16 mouse cellular contexts compared by ENCODE assay signal in the genomic region with DNA sequence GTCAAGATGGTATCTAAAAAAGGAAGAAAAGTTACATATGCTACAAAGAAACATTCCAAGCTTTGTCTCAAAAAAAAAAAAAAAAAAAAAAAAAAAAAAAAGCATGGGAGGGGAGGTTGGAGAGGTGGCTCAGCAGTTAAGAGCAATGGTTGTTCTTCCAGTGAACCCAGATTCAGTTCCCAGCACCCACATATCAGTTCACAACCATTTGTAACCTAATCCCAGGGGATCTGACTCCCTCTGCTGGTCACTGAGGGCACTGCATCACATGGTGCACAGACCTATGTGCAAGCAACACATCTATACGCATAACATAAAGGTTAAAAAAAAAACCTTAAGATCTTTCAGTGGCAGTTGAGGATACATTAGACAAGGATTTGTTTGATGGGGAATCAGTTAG. TPM values are rescaled to one million over a fixed set of nuclear protein-coding genes. Genes with fewer than 3 reads are reported as not detected.
DNase-seq lines count a peak whose midpoint lies in the region; ATAC-seq and TF ChIP-seq lines count a peak whose summit lies in the region.
"Had no signal": no experiment of that assay in that cellular context is flagged by ENCODE, and none has a peak within 500 bp of the region (broad histone marks: within the 10 kb centered on the region; RNA-seq: fewer than 3 reads in every experiment).

No protein-coding gene starts in this region.

- TF ChIP-seq RAD21 in MEL (IDR thresholded peaks at IDR 0.05; ENCODE audit: low read depth, low read length), result peak; percentile 18

- no peak overlapping the region for H3K4me2 ChIP-seq in liver, embryonic 14.5 days (ENCODE audit: low read depth)
- H3K4me2 ChIP-seq: intestine, embryonic 15.5 days; lung, embryonic 15.5 days had no signal

- no peaks in the 10 kb centered on the region for H3K4me1 ChIP-seq in ES-Bruce4 (ENCODE audit: control insufficient read depth, insufficient read depth, low read length)
- no peaks in the 10 kb centered on the region for H3K4me1 ChIP-seq in MEL (ENCODE audit: control insufficient read depth in 1 of 2, insufficient read depth in 2 of 2, low read length in 2 of 2)
- H3K4me1 ChIP-seq in liver, embryonic 14.5 days (replicated peaks; ENCODE audit: control insufficient read depth in 2 of 2, insufficient read depth in 2 of 2, low read length in 1 of 2), result no peaks in the 10 kb centered on the region
- H3K4me1 ChIP-seq: intestine, embryonic 15.5 days; lung, embryonic 15.5 days; midbrain, embryonic 10.5 days had no signal

- intact Hi-C loops in left cerebral cortex, adult 2 months (cut with DNase I), result no loop called here

- H3K27ac ChIP-seq in left cerebral cortex, adult 2 months, result no peak overlapping the region
- H3K27ac ChIP-seq in ES-Bruce4 (ENCODE audit: insufficient read depth, low read length), result no peak overlapping the region
- no peak overlapping the region for H3K27ac ChIP-seq in MEL (ENCODE audit: control insufficient read depth, low read depth, low read length)
- H3K27ac ChIP-seq in liver, embryonic 14.5 days, result no peak overlapping the region
- H3K27ac ChIP-seq: intestine, embryonic 15.5 days; lung, embryonic 15.5 days; midbrain, embryonic 10.5 days had no signal

- no peaks in the 10 kb centered on the region for H3K27me3 ChIP-seq in ES-Bruce4 (ENCODE audit: control insufficient read depth, insufficient read depth, low read length, poor library complexity, severe bottlenecking)
- H3K27me3 ChIP-seq in MEL (ENCODE audit: control insufficient read depth in 1 of 2, insufficient read depth in 2 of 2, low read length in 2 of 2), result peaks cover 4% of the 10 kb centered on the region in 2 experiments; a peak in 3 of 4 replicates
- no peaks in the 10 kb centered on the region for H3K27me3 ChIP-seq in liver, embryonic 14.5 days (ENCODE audit: control insufficient read depth, insufficient read depth, low read length)
- H3K27me3 ChIP-seq: intestine, embryonic 15.5 days; lung, embryonic 15.5 days had no signal

- TF ChIP-seq CTCF in left cerebral cortex, adult 2 months (IDR thresholded peaks at IDR 0.05), result peak; percentile 16
- TF ChIP-seq CTCF in ES-Bruce4 (IDR thresholded peaks at IDR 0.05; ENCODE audit: low read depth, low read length), result peak; percentile 55
- TF ChIP-seq CTCF in MEL (IDR thresholded peaks at IDR 0.05 in 2 of 3, conservative IDR thresholded peaks at IDR 0.05 in 1 of 3; ENCODE audit: control insufficient read depth in 1 of 3, insufficient read depth in 1 of 3, low read depth in 2 of 3, low read length in 3 of 3, poor library complexity in 1 of 3, severe bottlenecking in 1 of 3), result peak; percentile 58 to 77 (median 64)
- TF ChIP-seq CTCF in liver, embryonic 14.5 days (IDR thresholded peaks at IDR 0.05; ENCODE audit: low read depth), result peak; percentile 71

- no peak overlapping the region for H3K4me3 ChIP-seq in left cerebral cortex, adult 2 months
- H3K4me3 ChIP-seq in ES-Bruce4 (ENCODE audit: low read depth, low read length) (no peak overlapping the region), MEL (ENCODE audit: control insufficient read depth in 1 of 2, insufficient read depth in 1 of 2, low read depth in 2 of 2, low read length in 2 of 2) (no peak overlapping the region)
- no peak overlapping the region for H3K4me3 ChIP-seq in liver, embryonic 14.5 days (ENCODE audit: insufficient read depth in 1 of 2, low read depth in 2 of 2, low read length in 2 of 2)
- H3K4me3 ChIP-seq: intestine, embryonic 15.5 days; lung, embryonic 15.5 days; midbrain, embryonic 10.5 days had no signal

- H3K36me3 ChIP-seq in ES-Bruce4 (ENCODE audit: control insufficient read depth, insufficient read depth, low read length, poor library complexity, severe bottlenecking) (no peaks in the 10 kb centered on the region), MEL (ENCODE audit: control insufficient read depth in 1 of 2, insufficient read depth in 2 of 2, low read length in 2 of 2) (no peaks in the 10 kb centered on the region)
- no peaks in the 10 kb centered on the region for H3K36me3 ChIP-seq in liver, embryonic 14.5 days (replicated peaks; ENCODE audit: control insufficient read depth, insufficient read depth, low read depth)
- H3K36me3 ChIP-seq: intestine, embryonic 15.5 days; lung, embryonic 15.5 days; midbrain, embryonic 10.5 days had no signal

- no peak for ATAC-seq in liver, embryonic 14.5 days (ENCODE audit: insufficient read depth)
- no peak for ATAC-seq in monocyte, adult 5-6 weeks (replicated peaks; ENCODE audit: insufficient number of reproducible peaks, low FRiP score, low TSS enrichment, poor library complexity, severe bottlenecking)
- ATAC-seq: intestine, embryonic 15.5 days had no signal

- 83% methylated on average over 1 of the region's 1 CpGs for WGBS in liver, embryonic 14.5 days (ENCODE audit: insufficient replicate concordance)

- TF ChIP-seq EP300 in ES-Bruce4 (IDR thresholded peaks at IDR 0.05; ENCODE audit: insufficient read depth, low read depth, low read length) (no peak), MEL (IDR thresholded peaks at IDR 0.05; ENCODE audit: low read depth in 1 of 2, low read length in 2 of 2) (no peak)
- no peak for TF ChIP-seq EP300 in liver, embryonic 14.5 days (IDR thresholded peaks at IDR 0.05; ENCODE audit: low read depth)

- no peak overlapping the region for H3K9ac ChIP-seq in ES-Bruce4 (ENCODE audit: low read depth, poor library complexity, severe bottlenecking)
- no peak overlapping the region for H3K9ac ChIP-seq in MEL (ENCODE audit: control insufficient read depth, low read depth, low read length, poor library complexity, severe bottlenecking)
- H3K9ac ChIP-seq in liver, embryonic 14.5 days (replicated peaks), result no peak overlapping the region
- H3K9ac ChIP-seq: intestine, embryonic 15.5 days; lung, embryonic 15.5 days had no signal

- TF ChIP-seq POLR2A in ES-Bruce4 (IDR thresholded peaks at IDR 0.05; ENCODE audit: insufficient read depth, low read length) (no peak), MEL (IDR thresholded peaks at IDR 0.05; ENCODE audit: control insufficient read depth in 1 of 2, insufficient read depth in 1 of 2, low read depth in 1 of 2, low read length in 2 of 2, poor library complexity in 1 of 2) (no peak)

- DNase-seq in left cerebral cortex, adult 2 months (ENCODE audit: extremely low spot score in 1 of 2, low spot score in 2 of 2), result no peak
- no peak for DNase-seq in left cerebral cortex, adult 9 months (ENCODE audit: low spot score in 2 of 2)
- peak; percentile 48 for DNase-seq in MEL (ENCODE audit: low read depth, low spot score)
- no peak for DNase-seq in liver, embryonic 14.5 days (ENCODE audit: low read depth in 3 of 3, low spot score in 3 of 3)
- DNase-seq in gastrocnemius, postnatal 4 days (ENCODE audit: low spot score in 2 of 2), result no peak
- DNase-seq: adrenal gland, postnatal 36 days; cerebellum, adult 11 months; heart, postnatal 4 days; left cerebral cortex, postnatal 4 days had no signal

- H3K79me2 ChIP-seq in MEL (ENCODE audit: control insufficient read depth, insufficient read depth, low read length, poor library complexity), result no peaks in the 10 kb centered on the region

- H3K9me3 ChIP-seq in ES-Bruce4 (replicated peaks; ENCODE audit: control insufficient read depth, insufficient read depth, low read length, poor library complexity, severe bottlenecking) (no peaks in the 10 kb centered on the region), MEL (replicated peaks; ENCODE audit: insufficient read depth, low read length) (no peaks in the 10 kb centered on the region)
- no peaks in the 10 kb centered on the region for H3K9me3 ChIP-seq in liver, embryonic 14.5 days (ENCODE audit: control insufficient read depth, low read length)
- H3K9me3 ChIP-seq: intestine, embryonic 15.5 days; lung, embryonic 15.5 days had no signal

TF ChIP-seq in MEL, 35 proteins besides CTCF, POLR2A, EP300 and RAD21:
- TF ChIP-seq SIN3A (IDR thresholded peaks at IDR 0.05; ENCODE audit: low read length) (no peak), USF1 (IDR thresholded peaks at IDR 0.05; ENCODE audit: low read depth, low read length) (peak; percentile 32; the same call in 1 of the 2 replicates), SMC3 (IDR thresholded peaks at IDR 0.05; ENCODE audit: low read depth, low read length) (peak; percentile 44)

RNA-seq across cellular contexts. Expression of gene Hsd17b6, which starts 9.2 kb away (rescaled TPM):
- total RNA-seq in left cerebral cortex, adult 2 months (2021), result not detected
- polyA plus RNA-seq in ES-Bruce4 (2011; ENCODE audit: insufficient read depth, insufficient read length, low read depth, missing spikeins), result not detected in 2 replicates
- total RNA-seq in MEL (2012; rRNA removed), result not detected in 2 replicates
- under 1 TPM in 1 of 2 experiments, not detected in 1; 0.15 TPM for polyA plus RNA-seq in MEL (2012; ENCODE audit: insufficient read depth in 1 of 2, insufficient read length in 2 of 2, low read depth in 1 of 2, low replicate concordance in 2 of 2, missing spikeins in 1 of 2)
- not detected in 2 replicates for polyA plus RNA-seq in liver, embryonic 14.5 days (2012; rRNA removed)
- not detected in 2 replicates for polyA plus RNA-seq in liver, embryonic 14.5 days (2014; fragmentation: Nextera tagmentation; extraction: Ambion mirVana)
- not detected in 3 replicates for total RNA-seq in monocyte, adult 5-6 weeks (2017)
- under 1 TPM in 1 of 2 experiments, not detected in 1; 0.44 TPM for total RNA-seq in gastrocnemius, postnatal 4 days (2021)
- total RNA-seq: heart, postnatal 4 days; layer of hippocampus, adult 8-10 months; left cerebral cortex, postnatal 4 days had no signal
- polyA plus RNA-seq: lung, embryonic 15.5 days; midbrain, embryonic 10.5 days; neural tube, embryonic 11.5 days had no signal

RNA-seq across cellular contexts. Expression of gene Prim1, which starts 16.7 kb away (rescaled TPM):
- 1 to 10 TPM; 7.9 to 8.1 TPM for total RNA-seq in left cerebral cortex, adult 2 months (2021)
- polyA plus RNA-seq in ES-Bruce4 (2011; ENCODE audit: insufficient read depth, insufficient read length, low read depth, missing spikeins) (69.7 and 78.2 TPM in 2 replicates), MEL (2012; ENCODE audit: insufficient read depth in 1 of 2, insufficient read length in 2 of 2, low read depth in 1 of 2, low replicate concordance in 2 of 2, missing spikeins in 1 of 2) (10 to 100 TPM in 1 of 2 experiments, not detected in 1; 71.5 TPM)
- 59.6 and 74.0 TPM in 2 replicates for total RNA-seq in MEL (2012; rRNA removed)
- polyA plus RNA-seq in liver, embryonic 14.5 days (2012; rRNA removed), result 26.3 and 42.0 TPM in 2 replicates
- polyA plus RNA-seq in liver, embryonic 14.5 days (2014; fragmentation: Nextera tagmentation; extraction: Ambion mirVana), result 78.2 and 84.1 TPM in 2 replicates
- total RNA-seq in monocyte, adult 5-6 weeks (2017), result 8.2 to 17.1 TPM (median 11.8 TPM) in 3 replicates
- 10 to 100 TPM; 15.4 to 15.5 TPM for total RNA-seq in gastrocnemius, postnatal 4 days (2021)

RNA-seq across cellular contexts. Expression of gene Naca, which starts 37.1 kb away (rescaled TPM):
- total RNA-seq in left cerebral cortex, adult 2 months (2021), result 100 to 1,000 TPM; 310 to 314 TPM
- polyA plus RNA-seq in ES-Bruce4 (2011; ENCODE audit: insufficient read depth, insufficient read length, low read depth, missing spikeins), result 1,269 and 1,335 TPM in 2 replicates
- total RNA-seq in MEL (2012; rRNA removed), result 1,577 and 1,612 TPM in 2 replicates
- 1,000 to 10,000 TPM in 1 of 2 experiments, 100 to 1,000 TPM in 1; 202 to 1,039 TPM for polyA plus RNA-seq in MEL (2012; ENCODE audit: insufficient read depth in 1 of 2, insufficient read length in 2 of 2, low read depth in 1 of 2, low replicate concordance in 2 of 2, missing spikeins in 1 of 2)
- polyA plus RNA-seq in liver, embryonic 14.5 days (2012; rRNA removed), result 160 and 272 TPM in 2 replicates
- polyA plus RNA-seq in liver, embryonic 14.5 days (2014; fragmentation: Nextera tagmentation; extraction: Ambion mirVana), result 519 and 530 TPM in 2 replicates
- 950 to 1,122 TPM (median 1,063 TPM) in 3 replicates for total RNA-seq in monocyte, adult 5-6 weeks (2017)
- 100 to 1,000 TPM; 673 TPM for total RNA-seq in gastrocnemius, postnatal 4 days (2021)

Comparison
In these comparisons a context has a peak if more than half of its experiments do, and no peak if none do; other contexts are left out.
1. CTCF ChIP-seq: peak in every context shown above with its lines; median percentile 71 in liver, embryonic 14.5 days; 64 in MEL; 55 in ES-Bruce4; 16 in left cerebral cortex, adult 2 months.